Mouse (Mus musculus): ENCODE measurements around the gene Fbxl19.
"Not testable (repeated sequence)": the region's sequence is repeated elsewhere in the genome, so short reads cannot be mapped to it uniquely, and the experiment has no call there.

The Fbxl19 gene

DNA sequence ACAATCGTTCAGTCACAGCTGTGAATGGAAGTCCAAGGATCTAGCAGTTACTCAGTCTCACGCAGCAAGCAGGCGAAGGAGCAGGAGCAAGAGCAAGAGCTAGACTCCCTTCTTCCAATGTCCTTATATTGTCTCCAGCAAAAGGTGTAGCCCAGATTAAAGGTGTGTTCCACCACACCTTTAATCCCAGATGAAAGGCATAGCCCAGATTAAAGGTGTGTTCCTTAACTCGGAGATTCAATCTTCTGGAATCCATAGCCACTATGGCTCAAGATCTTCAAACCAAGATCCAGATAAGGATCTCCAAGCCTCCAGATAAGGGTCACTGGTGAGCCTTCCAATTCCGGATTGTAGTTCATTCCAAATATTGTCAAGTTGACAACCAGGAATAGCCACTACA lies 12.3 kb upstream of the Fbxl19 start, which contains the start of gene Ctf2:
Ctf2 (minus strand) TSS at position 101 of the 400 bp plus-strand sequence.
- not testable (repeated sequence) for DNase-seq

DNA sequence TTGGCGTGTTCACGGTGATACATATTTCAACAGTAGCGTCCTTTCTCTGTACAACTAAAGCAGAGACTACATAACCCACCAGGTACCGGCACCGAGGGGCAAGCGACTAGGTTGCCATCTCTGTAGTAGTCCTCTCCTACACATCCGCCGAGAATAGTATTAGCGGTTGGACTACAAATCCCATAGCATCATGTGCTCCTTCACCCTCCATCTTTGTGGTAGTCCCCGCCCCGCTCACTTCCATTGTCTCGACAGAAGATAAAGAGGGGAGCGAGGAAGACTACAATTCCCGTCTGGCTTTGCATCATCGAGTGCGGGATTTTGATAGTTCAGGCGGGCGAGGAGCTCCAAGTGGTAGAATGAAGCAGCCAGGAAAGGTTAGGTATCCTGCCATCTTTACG lies 908 bp downstream of the Fbxl19 start:
- DNase-seq = peak; percentile 86

DNA sequence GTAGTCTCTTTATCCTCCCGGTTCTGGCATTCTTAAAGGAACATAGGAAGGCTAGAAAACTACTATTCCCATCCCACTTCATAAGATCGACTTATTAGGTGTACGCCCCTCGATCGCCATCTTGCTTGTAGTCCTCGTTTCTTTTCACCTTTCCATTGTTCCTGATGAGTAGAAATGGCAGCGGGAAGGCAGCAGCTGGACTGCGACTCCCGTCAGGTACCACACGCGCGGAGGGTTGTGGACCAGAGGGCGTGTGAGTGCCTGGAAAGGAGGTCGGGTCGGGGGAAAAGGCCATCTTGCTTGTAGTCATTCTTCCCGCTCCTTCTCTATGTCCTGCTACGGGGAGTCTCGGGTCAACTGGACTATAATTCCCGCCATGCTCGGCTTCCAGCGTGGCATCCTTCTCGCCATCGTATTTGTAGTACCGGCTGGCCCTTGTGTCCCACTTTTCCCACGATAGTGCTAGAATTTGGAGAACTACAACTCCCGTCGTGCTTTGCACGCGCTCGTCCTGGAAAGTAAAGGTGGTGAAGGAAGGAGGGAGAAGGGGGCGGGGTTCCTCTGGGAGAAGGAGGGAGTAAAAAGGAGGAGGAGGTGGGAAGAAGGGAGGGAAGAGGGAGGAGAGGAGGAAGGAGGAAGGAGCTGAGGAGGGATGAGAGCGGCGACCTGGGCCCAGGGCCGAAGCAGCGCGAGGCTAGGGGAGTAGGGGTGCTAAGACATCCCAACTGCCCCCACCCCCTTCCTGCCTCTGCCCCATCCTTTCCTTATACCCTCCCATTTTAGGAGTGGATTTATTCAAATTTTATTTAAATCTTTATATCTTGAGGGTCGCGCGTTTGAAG lies 1.5 kb downstream of the Fbxl19 start:
- peak; percentile 90 for DNase-seq

DNA sequence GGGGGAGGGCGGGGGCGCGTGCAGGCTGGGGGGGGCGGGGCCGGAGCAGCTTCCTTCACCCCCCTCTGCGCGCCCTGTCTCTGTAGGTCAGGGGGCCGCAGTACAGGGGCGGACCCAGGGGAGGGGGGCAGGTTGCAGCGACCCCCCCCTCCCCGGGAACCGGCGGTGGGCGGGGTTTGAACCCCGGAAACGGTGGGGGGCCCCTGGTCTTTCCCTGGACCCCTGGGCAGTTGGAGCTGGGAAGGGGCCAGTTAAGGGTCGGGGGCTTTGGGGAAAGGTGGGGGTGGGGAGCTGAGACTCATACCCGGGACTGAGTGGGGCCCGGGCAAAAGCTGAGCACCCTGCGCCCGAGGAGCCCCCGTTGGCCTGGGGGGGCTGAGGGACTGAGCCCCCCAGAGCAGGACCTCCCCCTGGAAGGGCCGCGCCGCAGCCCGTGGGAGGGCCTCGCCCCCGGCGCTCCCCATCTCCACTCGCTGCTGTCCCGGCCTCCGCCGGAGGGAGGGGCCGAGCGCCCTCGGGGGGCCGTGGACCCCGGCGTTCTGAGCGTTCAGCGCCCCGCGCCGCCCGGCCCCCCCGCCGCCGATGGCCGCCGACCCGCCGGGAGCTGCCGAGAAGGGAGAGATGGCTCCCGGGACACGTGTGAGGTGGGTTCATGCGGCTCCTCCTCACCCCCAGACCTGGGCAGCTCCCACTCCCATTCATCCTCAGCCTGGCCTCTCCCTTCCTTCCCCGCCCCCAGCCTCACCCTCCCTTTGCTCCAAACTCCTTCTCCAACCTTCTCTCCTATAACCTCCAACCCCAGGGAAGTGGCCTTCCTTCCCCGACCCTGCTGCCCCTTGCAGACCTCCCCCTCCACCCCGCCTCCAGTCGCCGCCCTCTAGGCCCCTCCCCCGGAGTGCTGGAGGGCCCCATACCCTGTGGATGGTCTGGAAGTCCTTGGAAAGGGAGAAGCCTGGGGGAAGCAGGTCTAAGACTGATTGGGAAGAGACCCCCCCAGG lies 2.5 kb downstream of the Fbxl19 start:
- DNase-seq = peak; percentile 41

DNA sequence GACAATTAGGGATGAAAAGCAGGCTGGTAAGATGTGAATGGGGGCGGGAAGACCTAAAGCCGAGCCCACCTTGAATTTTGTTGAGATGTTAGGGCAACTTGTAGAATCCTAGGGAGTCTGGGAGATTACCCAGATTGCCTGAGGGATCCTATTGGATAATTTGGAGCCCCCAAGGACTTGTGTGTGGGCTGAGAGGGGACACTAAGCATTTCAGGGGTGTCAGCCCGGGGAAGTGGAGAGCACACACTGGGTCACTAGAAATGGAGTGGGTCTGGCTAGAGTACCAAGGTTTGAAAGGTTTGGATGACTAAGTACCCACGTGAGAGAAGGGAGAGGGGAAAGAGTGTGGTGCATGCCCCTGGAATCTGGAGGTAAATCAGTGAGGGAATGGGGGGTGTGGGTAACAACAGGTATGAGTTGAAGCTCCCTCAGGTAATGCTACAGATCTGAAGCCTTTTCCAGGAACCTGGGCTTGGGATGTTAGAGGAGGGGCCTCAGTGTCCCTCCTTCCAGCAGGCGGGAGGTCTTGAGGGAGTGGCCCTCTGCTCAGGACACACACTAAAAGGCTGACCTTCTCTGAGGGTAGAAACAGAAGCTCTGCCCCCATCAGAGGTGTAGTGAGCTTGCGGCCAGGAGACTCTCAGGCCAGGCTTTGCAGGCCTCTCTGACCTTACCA lies 3.4 kb downstream of the Fbxl19 start:
- no peak for DNase-seq

DNA sequence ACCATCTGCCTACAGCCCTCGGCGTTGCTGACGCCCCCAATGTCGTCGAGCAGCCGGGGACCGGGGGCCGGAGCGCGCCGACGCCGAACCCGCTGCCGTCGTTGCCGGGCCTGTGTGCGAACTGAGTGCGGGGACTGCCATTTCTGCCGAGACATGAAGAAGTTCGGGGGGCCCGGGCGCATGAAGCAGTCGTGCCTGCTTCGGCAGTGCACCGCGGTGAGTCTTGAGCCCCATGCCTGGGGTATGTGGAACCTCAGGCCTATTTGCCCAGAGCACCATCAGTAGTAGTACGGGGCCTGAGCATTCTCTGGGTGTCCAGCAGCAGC lies 3.9 kb downstream of the Fbxl19 start:
- peak; percentile 17 for DNase-seq

DNA sequence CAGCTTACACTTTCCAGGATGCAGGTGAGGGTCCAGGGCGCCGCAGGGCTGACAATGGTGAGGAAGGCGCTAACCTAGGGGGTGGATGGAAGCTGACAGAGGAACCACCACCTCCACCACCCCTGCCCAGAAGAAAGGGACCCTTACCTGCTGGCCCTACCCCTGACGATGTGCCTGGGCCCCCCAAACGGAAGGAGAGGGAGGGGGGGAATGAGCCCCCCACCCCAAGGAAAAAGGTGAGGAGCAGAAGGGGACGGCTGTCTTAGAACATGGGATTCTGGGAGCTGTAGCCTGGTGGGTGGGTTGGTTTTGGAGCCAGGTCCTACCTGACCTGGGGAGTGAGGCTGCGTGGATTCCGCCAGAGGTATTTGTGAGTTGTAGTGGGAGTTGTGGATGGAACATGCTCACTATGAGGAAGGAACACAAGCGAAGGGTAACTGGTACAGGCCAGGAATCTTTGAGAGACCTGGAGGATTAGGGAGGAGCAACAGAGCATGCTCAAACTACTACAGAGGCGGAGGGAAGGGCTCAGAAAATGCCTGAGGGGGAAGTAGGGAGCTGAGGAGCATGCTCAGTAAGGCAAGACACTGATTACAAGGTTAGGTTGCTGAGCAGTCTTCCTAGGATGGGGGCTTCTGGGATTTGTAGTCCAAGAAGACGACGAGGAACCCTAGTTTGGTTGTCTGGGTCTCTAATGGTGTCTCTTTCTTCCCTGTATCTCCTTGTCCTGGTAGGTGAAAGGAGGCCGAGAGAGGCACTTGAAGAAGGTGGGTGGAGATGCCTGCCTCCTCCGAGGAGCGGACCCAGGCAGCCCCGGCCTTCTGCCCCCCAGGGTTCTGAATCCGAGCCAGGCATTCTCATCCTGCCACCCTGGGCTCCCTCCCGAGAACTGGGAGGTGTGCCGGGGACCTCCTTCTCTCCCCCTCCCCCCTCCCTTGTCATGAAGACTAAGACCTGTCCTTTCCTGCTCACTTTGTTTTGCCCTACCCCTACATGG lies 6.1 kb downstream of the Fbxl19 start:
- peak; percentile 31 for DNase-seq

DNA sequence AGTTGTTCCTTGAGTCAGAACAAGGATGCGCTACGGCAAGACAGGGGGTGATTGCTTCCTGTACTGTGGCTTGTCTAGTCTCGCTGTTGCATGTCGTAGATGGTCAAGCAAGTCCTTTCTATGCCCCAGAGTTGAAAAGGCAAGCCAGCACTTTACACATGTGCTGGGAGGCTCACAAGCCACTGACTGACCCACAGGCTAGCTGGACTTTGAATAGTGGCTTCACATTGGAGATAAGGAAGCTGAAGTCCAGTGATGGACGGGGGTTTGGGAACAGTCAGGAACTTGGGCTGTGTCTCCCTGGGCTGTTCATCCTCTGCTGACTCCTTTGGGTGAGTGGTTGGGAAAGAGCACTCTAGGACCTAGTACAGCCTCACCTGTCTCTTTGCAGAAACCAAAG lies 7.3 kb downstream of the Fbxl19 start:
- DNase-seq = no peak

DNA sequence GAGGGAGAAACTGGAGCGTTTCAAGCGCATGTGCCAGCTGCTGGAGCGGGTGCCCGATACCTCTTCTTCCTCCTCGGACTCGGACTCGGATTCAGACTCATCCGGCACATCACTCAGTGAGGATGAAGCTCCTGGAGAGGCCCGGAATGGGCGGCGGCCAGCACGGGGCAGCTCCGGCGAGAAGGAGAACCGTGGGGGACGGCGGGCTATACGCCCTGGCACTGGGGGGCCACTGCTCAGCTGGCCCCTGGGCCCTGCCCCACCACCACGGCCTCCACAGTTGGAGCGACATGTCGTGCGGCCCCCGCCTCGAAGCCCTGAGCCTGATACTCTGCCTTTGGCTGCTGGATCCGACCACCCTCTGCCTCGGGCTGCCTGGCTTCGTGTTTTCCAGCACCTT lies 7.7 kb downstream of the Fbxl19 start:
- no peak for DNase-seq

DNA sequence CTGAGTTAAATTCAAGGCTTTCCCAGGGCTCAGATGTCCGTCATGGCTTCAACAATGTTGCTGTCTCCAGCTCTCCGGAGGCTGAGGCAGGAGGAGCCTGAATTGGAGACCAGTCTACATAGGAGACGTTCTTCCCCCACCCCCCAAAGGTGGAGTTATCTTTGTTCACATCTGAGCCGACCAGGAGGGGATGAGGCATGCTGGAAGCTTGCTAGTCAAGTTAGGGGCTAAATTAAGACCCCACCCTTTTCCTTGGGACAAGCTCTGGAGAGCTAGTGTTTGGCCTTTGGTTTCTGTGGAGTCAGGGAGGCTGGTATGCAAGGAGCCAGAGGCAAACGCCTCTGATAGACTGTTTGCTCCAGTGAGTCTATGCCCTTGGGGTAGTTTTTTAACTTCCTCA lies 8.8 kb downstream of the Fbxl19 start:
- DNase-seq = no peak

DNA sequence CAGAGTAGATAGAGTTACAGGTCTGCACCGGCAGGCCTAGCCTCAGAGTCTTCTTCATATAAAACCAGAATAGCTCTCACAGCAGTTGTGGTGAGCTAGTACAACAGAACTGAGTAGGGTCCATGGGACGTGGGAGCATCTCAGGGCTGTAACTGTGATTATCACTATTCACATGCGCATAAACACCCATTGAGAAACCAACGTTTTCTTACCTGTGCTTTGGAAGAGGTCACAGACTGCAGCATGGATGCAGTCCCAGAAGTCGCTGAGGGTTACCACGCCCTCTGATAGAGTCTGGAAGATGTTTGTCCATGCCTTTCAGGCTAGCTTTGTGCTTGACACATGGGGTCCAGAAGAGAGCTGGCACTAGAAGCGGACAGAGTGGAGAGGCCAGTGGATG lies 9.4 kb downstream of the Fbxl19 start:
- DNase-seq = no peak

DNA sequence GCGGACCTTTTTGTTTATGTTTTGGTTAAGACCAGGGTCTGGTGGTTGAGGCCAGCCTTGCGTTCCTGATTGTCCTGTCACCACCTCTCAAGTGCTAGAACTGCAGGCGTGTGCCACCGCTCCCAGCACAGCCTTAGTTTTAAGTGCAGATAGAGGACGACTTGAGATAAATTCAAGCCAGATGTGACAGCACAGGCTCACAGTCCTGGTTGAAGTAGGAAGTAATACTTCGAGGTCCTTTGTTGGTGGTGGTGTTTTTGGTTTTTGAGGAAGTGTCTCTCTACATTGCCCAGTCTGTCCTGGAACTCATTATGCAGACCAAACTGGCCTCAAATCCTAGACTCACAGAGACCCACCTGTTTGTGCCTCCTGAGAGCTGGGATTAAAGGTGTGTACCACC lies 15.4 kb downstream of the Fbxl19 start:
- DNase-seq = no peak

DNA sequence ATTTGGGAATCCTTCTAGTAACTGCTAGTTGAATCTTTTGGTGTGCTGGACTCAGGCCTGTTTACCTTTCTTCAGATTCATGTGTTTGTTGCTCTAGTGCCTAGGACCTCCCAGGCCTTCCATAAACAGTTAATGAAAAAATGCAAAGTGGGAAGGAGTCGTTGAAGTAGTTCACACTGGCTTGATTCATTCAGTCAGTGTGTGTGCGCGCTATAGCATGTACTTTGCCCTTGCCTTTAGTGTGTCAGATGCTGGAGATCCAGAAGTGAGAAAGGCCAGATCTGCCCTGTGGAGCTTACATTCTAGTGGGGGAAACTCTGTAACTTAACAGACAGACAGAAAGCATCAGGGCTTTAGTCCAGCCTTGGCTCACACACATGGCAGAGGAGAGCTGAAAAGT lies 16.1 kb downstream of the Fbxl19 start:
- DNase-seq = no peak

DNA sequence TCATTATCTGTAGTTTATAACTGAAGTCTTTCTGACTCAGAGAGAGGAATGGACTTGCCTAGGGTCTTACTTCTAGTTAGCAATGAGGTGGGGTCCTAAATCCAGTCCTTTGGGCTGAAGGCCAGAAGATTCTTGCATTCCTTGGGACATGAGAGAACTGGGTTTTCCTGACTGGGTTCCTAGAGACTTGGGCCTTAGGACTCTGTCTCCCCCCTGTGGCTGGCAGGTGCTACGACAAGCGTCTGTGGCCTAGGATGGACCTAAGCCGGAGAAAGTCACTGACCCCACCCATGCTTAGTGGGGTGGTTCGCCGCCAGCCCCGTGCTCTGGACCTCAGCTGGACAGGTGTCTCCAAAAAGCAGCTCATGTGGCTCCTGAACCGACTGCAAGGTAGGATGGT lies 16.7 kb downstream of the Fbxl19 start:
- DNase-seq = peak; percentile 52

DNA sequence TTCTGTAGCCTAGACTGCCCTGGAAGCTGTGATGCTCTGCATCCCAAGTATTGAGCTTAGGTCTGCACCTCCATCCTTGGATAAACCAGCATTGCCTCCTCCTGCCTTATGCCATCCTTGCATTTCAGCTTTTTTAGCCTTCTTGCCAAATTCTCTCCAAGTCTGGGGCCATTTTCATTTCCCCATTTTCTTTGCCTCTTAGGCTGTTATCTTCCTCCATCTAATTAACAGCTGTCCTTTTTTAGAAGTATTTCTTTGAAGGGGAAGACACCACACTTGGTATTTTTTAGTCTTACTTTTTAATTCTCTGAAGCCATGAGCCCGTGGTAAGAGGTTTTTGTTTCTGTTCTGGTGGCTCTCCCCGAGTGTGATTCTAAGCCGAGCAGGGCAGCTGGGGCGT lies 19.3 kb downstream of the Fbxl19 start:
- DNase-seq = no peak

DNA sequence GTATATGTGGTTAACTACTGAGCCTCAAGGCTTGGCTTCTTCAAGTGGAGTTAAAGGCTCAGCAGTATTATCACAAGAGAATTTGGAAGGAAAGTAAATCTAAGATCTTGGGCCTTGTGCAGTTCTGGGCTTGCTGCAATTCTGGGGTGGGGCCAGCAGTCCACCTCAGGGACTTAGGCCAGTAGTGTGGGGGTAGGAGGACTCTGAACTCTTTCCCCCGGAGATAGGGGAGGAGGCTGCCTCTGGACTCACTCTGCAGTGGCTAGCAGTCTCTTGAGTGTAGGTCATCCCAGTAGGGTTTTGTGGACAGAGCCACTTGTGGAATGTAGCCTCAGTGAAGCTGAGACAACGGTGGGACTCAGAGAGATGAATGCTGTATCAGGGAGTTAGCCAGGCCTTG lies 21.4 kb downstream of the Fbxl19 start:
- no peak for DNase-seq

DNA sequence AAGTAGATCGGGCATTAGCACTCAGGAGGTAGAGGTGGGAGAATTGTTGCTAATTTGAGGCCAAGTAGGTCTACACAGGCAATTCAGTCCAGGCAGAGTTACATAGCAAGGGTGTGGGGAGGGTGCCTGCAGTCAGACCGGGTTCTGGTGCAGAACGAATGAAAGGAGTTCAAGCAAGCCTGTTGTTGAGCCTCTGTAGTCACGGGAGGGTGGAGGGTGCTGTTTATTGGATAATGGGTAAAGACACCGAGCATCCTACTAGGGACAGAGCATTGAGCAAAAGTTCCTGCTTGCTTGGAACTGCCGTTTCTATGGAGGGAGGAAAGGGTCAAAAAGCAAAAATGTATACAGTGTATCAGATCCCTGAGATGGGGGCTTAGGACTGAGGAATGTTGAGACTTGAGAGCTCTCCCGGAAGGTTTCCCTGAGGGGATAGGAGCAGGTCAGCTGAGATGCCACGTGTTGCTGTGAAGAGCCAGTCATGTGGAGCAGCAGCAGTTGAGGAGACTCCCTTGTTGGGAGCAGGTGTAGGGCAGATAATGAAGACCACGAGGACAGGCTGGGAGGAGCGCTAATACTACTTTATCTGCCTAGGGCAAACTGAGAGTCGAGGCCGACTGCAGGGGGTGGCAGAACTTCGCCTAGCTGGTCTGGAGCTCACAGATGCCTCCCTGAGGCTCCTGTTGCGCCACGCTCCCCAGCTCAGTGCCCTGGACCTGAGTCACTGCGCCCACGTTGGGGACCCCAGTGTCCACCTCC lies 22.7 kb downstream of the Fbxl19 start:
- no peak for DNase-seq

DNA sequence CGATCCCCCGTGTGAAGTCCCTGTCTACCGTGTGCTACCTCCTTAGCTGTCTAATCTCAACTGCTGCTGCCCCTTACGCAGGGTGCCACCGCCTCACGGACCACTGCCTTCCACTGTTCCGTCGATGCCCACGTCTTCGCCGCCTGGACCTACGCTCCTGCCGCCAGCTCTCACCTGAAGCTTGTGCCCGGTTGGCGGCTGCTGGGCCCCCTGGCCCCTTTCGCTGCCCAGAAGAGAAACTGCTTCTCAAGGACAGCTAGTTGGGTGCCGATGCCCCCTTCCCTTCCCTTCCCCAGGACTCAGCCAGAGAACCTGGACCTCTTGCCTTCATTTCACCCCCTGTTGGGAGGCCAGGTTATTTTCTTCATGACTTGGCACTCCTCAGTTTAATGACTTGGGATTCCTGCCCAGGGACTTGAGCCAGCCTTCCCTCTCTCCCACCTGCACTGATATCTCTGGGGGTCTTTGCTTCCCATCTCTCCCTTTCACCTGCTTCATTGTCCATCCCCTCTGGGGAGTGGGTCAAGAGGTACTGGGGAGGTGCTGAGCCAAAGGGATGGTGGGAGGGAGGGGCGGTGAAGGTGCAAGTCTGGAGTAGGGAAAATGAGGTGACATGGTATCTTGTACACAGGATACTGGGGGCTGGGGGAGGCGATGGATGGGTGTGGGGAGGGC lies 23.5 kb downstream of the Fbxl19 start:
- no peak for DNase-seq

DNA sequence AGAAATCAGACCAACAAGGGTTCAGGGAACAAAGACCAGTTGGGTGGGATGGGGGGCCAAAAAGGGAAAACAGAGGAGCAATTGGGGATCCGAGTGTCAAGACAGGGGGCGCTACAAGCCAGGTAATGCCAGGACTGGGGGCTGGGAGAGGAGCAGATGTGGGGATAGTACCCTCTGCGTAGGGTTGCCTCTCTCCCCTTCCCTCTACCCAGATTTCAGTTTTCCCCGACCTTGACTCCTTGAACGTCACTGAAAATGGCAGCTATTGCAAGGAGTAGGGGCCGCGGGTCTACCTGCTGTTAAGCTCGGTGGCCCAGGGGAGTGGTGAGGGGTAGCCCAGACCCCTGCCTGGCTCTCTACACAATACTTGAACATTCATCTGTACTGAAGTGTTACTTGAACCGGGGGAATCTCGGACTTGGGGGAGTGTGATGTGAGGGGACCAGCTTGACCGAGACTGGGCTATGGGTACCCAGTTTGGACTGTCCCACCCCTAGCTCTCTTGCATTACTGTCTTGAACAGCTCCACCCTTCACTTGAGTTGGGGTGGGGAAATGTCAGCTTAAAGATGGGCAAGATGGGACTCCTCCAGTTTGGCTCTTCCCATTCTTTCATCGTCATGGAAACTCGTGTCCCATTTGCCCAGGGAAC lies 24.1 kb downstream of the Fbxl19 start:
- DNase-seq = no peak

DNA sequence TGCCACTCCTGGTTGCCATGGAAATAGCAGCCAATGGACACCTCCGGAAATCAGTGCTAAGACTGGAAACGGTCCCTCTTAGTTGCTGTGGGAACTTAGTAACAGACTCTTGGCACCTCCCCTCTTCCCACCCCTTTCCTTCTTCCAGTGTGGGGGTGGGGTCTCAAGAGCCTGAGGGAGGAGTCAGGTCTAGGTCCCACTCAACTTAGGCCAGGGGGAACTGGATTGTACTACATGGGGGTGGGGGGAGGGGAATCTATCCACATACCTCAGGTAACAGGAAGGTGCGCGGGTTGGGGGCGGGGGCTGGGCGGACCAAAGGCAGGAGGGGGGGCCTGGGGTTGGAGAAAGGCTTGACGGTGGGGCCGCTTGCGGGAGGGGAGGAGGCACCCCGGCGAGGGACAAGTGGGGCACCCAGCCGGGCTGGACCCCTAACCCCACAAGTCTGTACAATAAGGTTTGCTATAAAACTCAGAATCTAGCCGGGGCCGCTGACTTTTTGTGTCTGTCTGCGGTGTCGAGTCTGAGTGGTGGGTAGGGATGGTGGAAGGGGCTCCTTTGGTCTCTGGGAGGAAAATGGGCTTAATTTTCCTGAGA lies 24.8 kb downstream of the Fbxl19 start:
- peak; percentile 93 for DNase-seq

Measured in right cerebral cortex, postnatal 14 days (tissue).